Mouse (Mus musculus) heart, adult 2 months (tissue): ENCODE results near the gene Erbb3.
"Not testable (repeated sequence)": the region's sequence is repeated elsewhere in the genome, so short reads cannot be mapped to it uniquely, and the experiment has no call there.

Experiments used
- CTCF ChIP-seq: fragments of 200-600 bp; IDR thresholded peaks from 2 replicates; pipeline ENCODE4 v1.8.1; 2022; ENCODE audit warnings: antibody characterized with exemption, mild to moderate bottlenecking, moderate library complexity
- EP300 ChIP-seq: fragments of 200-500 bp; IDR thresholded peaks from 2 replicates; pipeline ENCODE4 v1.6.1; 2011; ENCODE audit warnings: low read depth, low read length, control low read depth; ENCODE audit not compliant: insufficient read depth
- POLR2A ChIP-seq: fragments of 200-500 bp; IDR thresholded peaks from 2 replicates; pipeline ENCODE4 v1.6.1; 2011; ENCODE audit warnings: mild to moderate bottlenecking, low read depth, low read length, control low read depth; ENCODE audit not compliant: insufficient read depth

DNA sequence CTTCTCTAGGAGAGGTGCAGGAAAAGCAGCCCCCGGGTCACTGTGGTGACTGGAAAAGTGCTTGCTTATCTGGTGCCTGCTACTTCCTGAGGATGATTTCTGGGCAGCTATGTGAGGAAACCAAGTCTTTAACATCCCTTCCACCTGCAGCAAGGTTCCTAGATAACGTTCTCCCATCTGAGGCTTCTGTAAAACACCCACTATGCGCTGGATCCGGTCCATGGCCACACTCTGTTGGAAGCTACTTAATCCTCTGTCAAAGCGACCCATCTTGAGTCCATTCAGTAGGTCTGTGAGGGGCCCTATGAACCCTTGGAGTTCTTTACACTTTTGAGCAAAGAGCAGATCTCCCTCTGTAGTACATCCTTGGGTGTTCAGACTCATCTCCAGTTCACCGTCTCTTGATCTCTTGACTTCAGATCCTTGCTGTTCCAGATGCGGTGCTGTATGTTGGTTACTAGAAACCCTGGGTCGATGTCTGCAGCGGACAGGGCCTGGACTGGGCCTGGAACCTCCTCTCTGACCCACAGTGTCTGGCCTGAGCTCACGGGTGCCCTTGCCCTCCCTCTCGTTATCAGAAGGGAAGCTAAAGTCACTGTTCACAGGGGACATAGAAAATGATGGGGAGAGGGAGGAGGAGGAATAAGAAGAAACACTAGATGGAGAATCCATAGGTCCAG lies 39.2 kb downstream of the Erbb3 start:
- not testable (repeated sequence) for TF ChIP-seq CTCF, POLR2A, EP300
